32 mouse cellular contexts compared by ENCODE assay signal in genomic region chr6:24309810-24310209, GRCm38 (mm10).
"Had no signal": no experiment of that assay in that cellular context is flagged by ENCODE, and none has a peak within 500 bp of the region (broad histone marks: within the 10 kb centered on the region; RNA-seq: fewer than 3 reads in every experiment).

No protein-coding gene starts in this region.

- H3K4me3 ChIP-seq: limb, embryonic 10.5 days; limb, embryonic 12.5 days; limb, embryonic 13.5 days; limb, embryonic 15.5 days; liver, embryonic 12.5 days; liver, embryonic 13.5 days; liver, embryonic 15.5 days; lung, embryonic 15.5 days; megakaryocyte, embryonic 14.5 days; midbrain, embryonic 10.5 days; midbrain, embryonic 12.5 days; midbrain, embryonic 13.5 days; midbrain, embryonic 15.5 days; myocyte; neural tube, embryonic 12.5 days had no signal

- H3K9me3 ChIP-seq: limb, embryonic 10.5 days; limb, embryonic 12.5 days; limb, embryonic 13.5 days; limb, embryonic 15.5 days; liver, embryonic 12.5 days; liver, embryonic 13.5 days; liver, embryonic 15.5 days; lung, embryonic 15.5 days; midbrain, embryonic 10.5 days; midbrain, embryonic 12.5 days; midbrain, embryonic 13.5 days; midbrain, embryonic 15.5 days; neural tube, embryonic 12.5 days had no signal

- H3K27me3 ChIP-seq: limb, embryonic 12.5 days; limb, embryonic 13.5 days; limb, embryonic 15.5 days; liver, embryonic 12.5 days; liver, embryonic 13.5 days; liver, embryonic 15.5 days; lung, embryonic 15.5 days; megakaryocyte, embryonic 14.5 days; midbrain, embryonic 12.5 days; midbrain, embryonic 13.5 days; midbrain, embryonic 15.5 days; neural tube, embryonic 12.5 days had no signal

- H3K9ac ChIP-seq: limb, embryonic 12.5 days; limb, embryonic 13.5 days; limb, embryonic 15.5 days; liver, embryonic 12.5 days; liver, embryonic 13.5 days; liver, embryonic 14.5 days; liver, embryonic 15.5 days; liver, postnatal 0 days; lung, embryonic 14.5 days; lung, embryonic 15.5 days; midbrain, embryonic 12.5 days; midbrain, embryonic 13.5 days; midbrain, embryonic 15.5 days; neural tube, embryonic 12.5 days had no signal

- ATAC-seq: liver, embryonic 12.5 days; liver, postnatal 0 days; lung, postnatal 0 days; midbrain, embryonic 13.5 days; midbrain, embryonic 15.5 days; midbrain, embryonic 16.5 days had no signal

- H3K27ac ChIP-seq: limb, embryonic 10.5 days; limb, embryonic 12.5 days; limb, embryonic 13.5 days; limb, embryonic 15.5 days; liver, embryonic 12.5 days; liver, embryonic 13.5 days; liver, embryonic 14.5 days; liver, embryonic 15.5 days; lung, embryonic 15.5 days; macrophage; midbrain, embryonic 10.5 days; midbrain, embryonic 12.5 days; midbrain, embryonic 13.5 days; midbrain, embryonic 15.5 days; neural tube, embryonic 12.5 days had no signal

- H3K4me1 ChIP-seq: limb, embryonic 10.5 days; limb, embryonic 12.5 days; limb, embryonic 13.5 days; limb, embryonic 15.5 days; liver, embryonic 12.5 days; liver, embryonic 13.5 days; liver, embryonic 15.5 days; lung, embryonic 15.5 days; megakaryocyte, embryonic 14.5 days; midbrain, embryonic 10.5 days; midbrain, embryonic 12.5 days; midbrain, embryonic 13.5 days; midbrain, embryonic 15.5 days; neural tube, embryonic 12.5 days had no signal

- DNase-seq: left cerebral cortex, postnatal 4 days; liver; liver, embryonic 13.5 days; liver, postnatal 0 days; lung, adult 18-20 months; lung, adult 2 months; lung, embryonic 14.5 days; lung, postnatal 10 days; lung, postnatal 14 days; lung, postnatal 36 days; lung, postnatal 4 days; midbrain, embryonic 14.5 days had no signal

- H3K4me2 ChIP-seq: limb, embryonic 12.5 days; limb, embryonic 13.5 days; limb, embryonic 15.5 days; liver, embryonic 11.5 days; liver, embryonic 12.5 days; liver, embryonic 13.5 days; liver, embryonic 15.5 days; lung, embryonic 14.5 days; lung, embryonic 15.5 days; midbrain, embryonic 11.5 days; midbrain, embryonic 12.5 days; midbrain, embryonic 13.5 days; midbrain, embryonic 15.5 days; neural tube, embryonic 12.5 days had no signal

- H3K36me3 ChIP-seq: limb, embryonic 10.5 days; limb, embryonic 12.5 days; limb, embryonic 13.5 days; limb, embryonic 15.5 days; liver, embryonic 12.5 days; liver, embryonic 13.5 days; liver, embryonic 15.5 days; lung, embryonic 15.5 days; midbrain, embryonic 10.5 days; midbrain, embryonic 12.5 days; midbrain, embryonic 13.5 days; midbrain, embryonic 15.5 days; neural tube, embryonic 12.5 days had no signal
